Mouse (Mus musculus) midbrain, embryonic 12.5 days (tissue): Measurements from ENCODE around the gene Agfg1. TPM values are rescaled to one million over a fixed set of nuclear protein-coding genes. Genes with fewer than 3 reads are reported as not detected.
"Not testable (repeated sequence)": the region's sequence is repeated elsewhere in the genome, so short reads cannot be mapped to it uniquely, and the experiment has no call there.

Source experiments
- ATAC-seq: fragments of 200-750 bp; cut with Nextera tagmentation; 2 replicates; pipeline ENCODE4 v1.8.0; 2017; ENCODE audit warnings: low read depth, moderate TSS enrichment, moderate library complexity; ENCODE audit not compliant: low FRiP score
- H3K27ac ChIP-seq: fragments of 300-500 bp; sonication (generic); replicated peaks from 2 replicates; pipeline ENCODE4 v1.5.1; 2016; ENCODE audit warnings: mild to moderate bottlenecking
- H3K27me3 ChIP-seq: fragments of 300-500 bp; sonication (generic); 2 replicates; pipeline ENCODE4 v1.6.1; 2016; ENCODE audit warnings: mild to moderate bottlenecking
- H3K36me3 ChIP-seq: fragments of 300-500 bp; sonication (generic); 2 replicates; pipeline ENCODE4 v1.6.1; 2016
- H3K4me1 ChIP-seq: fragments of 300-500 bp; sonication (generic); 2 replicates; pipeline ENCODE4 v1.6.1; 2016
- H3K4me2 ChIP-seq: fragments of 300-500 bp; sonication (generic); replicated peaks from 2 replicates; pipeline ENCODE4 v1.6.1; 2016; ENCODE audit warnings: mild to moderate bottlenecking, moderate library complexity
- H3K4me3 ChIP-seq: fragments of 300-500 bp; sonication (generic); 2 replicates; pipeline ENCODE4 v1.5.1; 2016; ENCODE audit warnings: mild to moderate bottlenecking
- H3K9ac ChIP-seq: fragments of 300-500 bp; sonication (generic); replicated peaks from 2 replicates; pipeline ENCODE4 v1.6.1; 2016; ENCODE audit warnings: mild to moderate bottlenecking, moderate library complexity
- H3K9me3 ChIP-seq: fragments of 300-500 bp; sonication (generic); 2 replicates; pipeline ENCODE4 v1.6.1; 2016; ENCODE audit warnings: mild to moderate bottlenecking
- WGBS: fragments of 180-500 bp; shearing (Covaris S2); methylation state at CpG from one replicate; pipeline ENCODE4 v1.1.7; 2016; 5-methylcytosine and 5-hydroxymethylcytosine counted together
- polyA plus RNA-seq: library from polyadenylated mRNA; unstranded; fragments of >200 nt; fragmentation: Nextera tagmentation; extraction: Ambion mirVana; gene quantifications from 2 replicates; pipeline ENCODE4 v1.2.1, GENCODE M21; 2016

Gene Agfg1
- polyA plus RNA-seq, 1 experiment from 2014 or later, result 40.7 TPM

DNA sequence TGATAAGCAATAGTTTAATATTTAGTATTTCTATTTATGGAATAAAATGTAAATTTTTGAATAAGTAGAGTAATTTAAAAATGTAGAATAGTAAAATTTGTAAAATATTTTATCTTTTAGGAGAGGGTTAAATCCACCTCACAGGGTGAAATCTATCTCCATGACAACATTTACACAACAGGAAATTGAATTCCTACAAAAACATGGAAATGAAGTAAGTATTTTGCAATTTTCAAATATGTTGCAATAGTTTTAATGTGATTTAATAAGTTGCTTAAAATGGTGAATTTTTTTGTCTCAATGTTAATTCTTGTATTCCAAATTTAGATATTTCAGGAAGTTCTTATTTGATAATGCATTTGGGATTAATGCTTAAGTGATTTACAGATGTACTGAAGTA is 19.0 kb downstream of the Agfg1 start:
- no peak for ATAC-seq
- H3K9ac ChIP-seq, result no peak overlapping the region

DNA sequence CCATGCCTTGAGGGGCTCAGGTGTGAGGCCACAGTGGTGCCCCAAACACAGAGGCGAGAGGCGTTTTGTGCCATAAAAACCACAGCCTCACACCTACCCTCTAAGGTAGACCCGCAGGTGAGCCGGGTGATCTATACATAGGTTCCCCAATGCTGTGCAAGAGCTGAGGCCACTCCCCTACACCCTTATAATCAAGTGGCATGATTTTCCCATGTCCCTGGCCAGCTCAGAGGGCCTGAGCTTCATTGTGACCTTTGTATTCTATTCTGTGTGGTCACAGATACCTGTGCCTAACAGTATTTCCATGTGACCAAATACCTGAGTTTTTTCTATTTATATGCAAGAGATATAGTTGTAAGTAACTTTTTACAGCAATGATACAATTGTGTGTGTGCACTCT is 21.1 kb downstream of the Agfg1 start:
- H3K4me3 ChIP-seq, result no peak overlapping the region
- H3K36me3 ChIP-seq, result peaks cover 4% of the 10 kb centered on the region; the same call in 1 of the 2 replicates
- no peaks in the 10 kb centered on the region for H3K27me3 ChIP-seq
- no peak overlapping the region for H3K27ac ChIP-seq
- H3K4me2 ChIP-seq, result no peak overlapping the region
- H3K9ac ChIP-seq, result no peak overlapping the region
- H3K9me3 ChIP-seq, result no peaks in the 10 kb centered on the region
- ATAC-seq, result no peak
- 95% methylated on average over 4 of the region's 4 CpGs for WGBS
- no peaks in the 10 kb centered on the region for H3K4me1 ChIP-seq

More for the DNA sequence above, 19.0 kb downstream of the Agfg1 start:
- Histone ChIP-seq H3K27ac (no peak overlapping the region), H3K4me1 (no peaks in the 10 kb centered on the region), H3K27me3 (no peaks in the 10 kb centered on the region), H3K9me3 (no peaks in the 10 kb centered on the region), H3K4me2 (no peak overlapping the region), H3K4me3 (no peak overlapping the region), H3K36me3 (peaks cover 4% of the 10 kb centered on the region; the same call in 1 of the 2 replicates)

DNA sequence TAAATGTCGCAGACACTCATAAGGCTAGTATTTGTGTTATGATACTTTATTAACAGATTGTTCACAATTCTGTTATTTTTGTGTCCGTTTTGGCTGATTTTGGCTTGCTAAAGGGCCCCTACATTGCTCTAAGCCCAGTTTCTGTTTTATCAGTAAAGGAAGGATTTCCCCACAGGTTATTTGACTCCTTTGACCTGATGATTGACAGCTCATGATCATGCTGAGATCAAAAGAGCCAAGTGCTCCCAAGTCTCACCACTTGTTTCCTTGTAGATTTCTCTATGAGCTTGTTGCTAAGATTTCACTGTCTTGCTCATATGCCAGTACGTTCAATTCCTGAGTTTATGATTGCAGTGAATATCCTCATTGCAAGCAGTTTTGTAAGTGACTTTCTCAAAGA is 30.9 kb downstream of the Agfg1 start:
- Histone ChIP-seq H3K4me1 (peaks cover 2% of the 10 kb centered on the region; the same call in 1 of the 2 replicates), H3K9me3 (no peaks in the 10 kb centered on the region), H3K27ac (no peak overlapping the region), H3K4me3 (no peak overlapping the region), H3K9ac (no peak overlapping the region), H3K27me3 (no peaks in the 10 kb centered on the region), H3K36me3 (peaks cover 27% of the 10 kb centered on the region), H3K4me2 (no peak overlapping the region)
- no peak for ATAC-seq
- WGBS, result 84% methylated on average over 3 of the region's 3 CpGs

DNA sequence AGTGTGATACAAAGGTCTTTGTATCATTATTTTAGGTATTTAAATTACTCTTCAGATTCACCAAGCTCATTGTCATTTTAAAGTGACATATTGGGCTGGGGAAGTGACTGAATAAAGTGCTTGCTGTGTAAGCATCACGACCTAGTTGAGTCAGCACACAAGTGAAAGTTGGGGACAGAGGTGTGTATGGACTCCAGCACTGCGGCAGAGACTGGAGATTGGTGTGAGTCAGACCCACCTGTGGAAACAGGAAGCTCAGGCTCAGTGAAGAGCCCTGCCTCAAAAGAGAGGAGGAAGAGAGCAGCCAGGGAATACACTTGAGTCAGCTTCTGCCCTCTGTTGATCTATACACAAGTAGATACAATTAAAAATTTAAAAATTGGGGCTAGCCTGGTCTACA is 39.9 kb downstream of the Agfg1 start:
- H3K27me3 ChIP-seq, result no peaks in the 10 kb centered on the region
- no peaks in the 10 kb centered on the region for H3K9me3 ChIP-seq
- ATAC-seq, result no peak
- no peak overlapping the region for H3K4me2 ChIP-seq
- H3K9ac ChIP-seq, result no peak overlapping the region
- no peak overlapping the region for H3K27ac ChIP-seq
- peaks cover 39% of the 10 kb centered on the region for H3K36me3 ChIP-seq
- H3K4me3 ChIP-seq, result no peak overlapping the region
- WGBS, result 80% methylated on average over 2 of the region's 2 CpGs
- no peaks in the 10 kb centered on the region for H3K4me1 ChIP-seq

DNA sequence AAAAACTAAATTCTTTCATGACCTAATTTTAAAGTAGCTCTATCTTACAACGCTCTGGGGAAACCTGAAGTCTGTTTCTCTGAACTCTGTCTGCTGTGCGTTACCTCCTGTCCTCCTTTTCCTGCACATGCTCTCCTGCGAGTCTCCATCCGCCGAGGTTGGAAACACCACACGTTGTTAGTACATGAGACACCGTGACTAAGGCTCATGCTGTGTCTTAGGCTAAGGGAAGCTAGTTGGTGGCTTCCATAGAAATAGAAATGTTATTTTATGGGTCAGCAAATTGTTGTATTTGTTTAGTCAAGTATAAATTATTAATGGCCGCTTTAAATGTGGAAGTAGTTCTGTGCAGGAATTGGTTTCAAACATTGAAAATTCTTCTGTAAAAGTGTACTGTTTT is 40.9 kb downstream of the Agfg1 start:
- no peaks in the 10 kb centered on the region for H3K4me1 ChIP-seq
- 65% methylated on average over 8 of the region's 8 CpGs for WGBS
- no peaks in the 10 kb centered on the region for H3K27me3 ChIP-seq
- no peaks in the 10 kb centered on the region for H3K9me3 ChIP-seq
- no peak overlapping the region for H3K4me3 ChIP-seq
- no peak overlapping the region for H3K27ac ChIP-seq
- H3K9ac ChIP-seq, result no peak overlapping the region
- ATAC-seq, result no peak
- peaks cover 36% of the 10 kb centered on the region for H3K36me3 ChIP-seq
- no peak overlapping the region for H3K4me2 ChIP-seq

DNA sequence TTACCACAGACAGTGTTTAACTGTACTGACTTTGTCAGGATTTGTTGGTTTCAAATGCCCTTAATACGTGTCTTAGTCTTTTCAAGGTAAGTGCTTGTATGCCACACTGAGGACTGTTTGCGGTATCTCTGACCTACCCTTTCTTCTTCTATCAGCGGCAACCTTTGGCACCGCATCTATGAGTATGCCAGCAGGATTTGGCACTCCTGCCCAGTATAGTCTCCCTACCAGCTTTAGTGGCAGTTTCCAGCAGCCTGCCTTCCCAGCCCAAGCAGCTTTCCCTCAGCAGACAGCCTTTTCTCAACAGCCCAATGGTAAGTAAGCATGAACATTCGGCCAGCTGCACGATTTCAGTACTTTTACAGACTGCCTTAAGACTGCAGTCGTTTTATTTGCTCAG is 54.0 kb downstream of the Agfg1 start:
- ATAC-seq, result no peak
- Histone ChIP-seq H3K4me1 (no peaks in the 10 kb centered on the region), H3K4me3 (no peak overlapping the region), H3K27me3 (no peaks in the 10 kb centered on the region), H3K9me3 (no peaks in the 10 kb centered on the region), H3K36me3 (peaks cover 27% of the 10 kb centered on the region), H3K9ac (no peak overlapping the region), H3K4me2 (no peak overlapping the region), H3K27ac (no peak overlapping the region)
- WGBS, result 96% methylated on average over 7 of the region's 7 CpGs

DNA sequence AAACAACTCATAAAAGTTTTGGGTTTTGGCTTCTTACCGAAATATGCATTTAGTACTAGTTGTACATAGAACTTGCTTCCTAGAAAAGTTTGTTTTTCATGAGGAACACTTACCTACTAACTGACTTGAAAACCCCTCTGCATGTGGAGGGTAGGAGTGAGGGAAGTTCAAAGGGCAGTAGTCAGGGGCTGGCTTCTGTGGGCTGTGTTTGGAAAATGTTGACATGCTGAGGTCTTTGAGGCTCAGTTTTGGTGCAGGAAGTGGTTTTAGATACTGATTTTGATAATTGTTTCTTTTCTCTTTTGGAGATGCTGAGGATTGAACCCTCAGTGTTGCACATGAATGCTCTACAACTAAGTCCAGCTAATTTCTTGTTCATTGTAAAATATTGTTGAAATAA is 61.3 kb downstream of the Agfg1 start:
- Histone ChIP-seq H3K4me1 (peaks cover 6% of the 10 kb centered on the region; the same call in 1 of the 2 replicates), H3K27ac (no peak overlapping the region), H3K4me2 (no peak overlapping the region), H3K36me3 (peaks cover 33% of the 10 kb centered on the region), H3K9ac (no peak overlapping the region), H3K27me3 (no peaks in the 10 kb centered on the region), H3K4me3 (no peak overlapping the region), H3K9me3 (no peaks in the 10 kb centered on the region)
- no peak for ATAC-seq
- WGBS, result 96% methylated on average over 1 of the region's 1 CpGs

DNA sequence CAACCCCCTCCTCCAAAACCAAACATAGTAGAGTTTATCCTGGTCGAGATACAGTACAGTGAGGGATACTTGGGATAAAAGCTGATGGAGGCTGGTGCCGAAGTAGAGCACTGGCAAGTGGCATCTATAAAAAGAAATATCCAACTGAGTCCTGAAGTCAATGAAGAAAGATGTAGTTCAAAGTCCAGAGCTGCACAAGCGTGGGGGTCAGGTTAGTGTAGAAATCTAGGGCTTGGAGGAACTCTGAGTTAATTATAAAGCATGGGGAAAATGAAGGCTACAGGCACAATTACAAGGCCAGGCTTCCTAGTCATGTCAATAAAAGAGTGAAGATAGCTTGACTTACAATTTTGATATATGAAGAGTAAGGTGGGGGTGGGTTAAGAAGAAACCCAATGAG is 61.9 kb downstream of the Agfg1 start:
- peaks cover 33% of the 10 kb centered on the region for H3K36me3 ChIP-seq
- no peak overlapping the region for H3K4me3 ChIP-seq
- no peaks in the 10 kb centered on the region for H3K9me3 ChIP-seq
- H3K9ac ChIP-seq, result no peak overlapping the region
- ATAC-seq, result no peak
- peaks cover 7% of the 10 kb centered on the region; the same call in 1 of the 2 replicates for H3K4me1 ChIP-seq
- H3K27me3 ChIP-seq, result no peaks in the 10 kb centered on the region
- 90% methylated on average over 3 of the region's 3 CpGs for WGBS
- H3K4me2 ChIP-seq, result no peak overlapping the region
- H3K27ac ChIP-seq, result no peak overlapping the region

DNA sequence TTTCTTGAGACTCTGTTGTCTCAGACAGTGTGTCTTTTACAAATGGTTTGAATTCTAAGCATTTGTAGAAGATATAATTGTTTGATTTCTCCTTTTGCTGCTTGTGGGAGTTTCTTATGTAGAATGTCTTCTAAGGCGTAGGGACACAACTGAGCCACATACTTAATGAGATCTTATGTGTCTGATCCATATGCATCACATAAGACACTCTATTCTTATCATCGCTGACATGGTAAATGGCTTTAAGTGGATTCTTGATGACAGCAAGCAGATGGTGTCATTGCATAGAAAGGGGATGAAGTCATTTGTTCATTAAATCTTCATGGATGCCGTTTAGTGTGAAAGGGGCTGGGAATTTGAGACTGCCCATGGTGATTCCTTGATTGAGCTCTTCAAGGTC is 66.6 kb downstream of the Agfg1 start:
- Histone ChIP-seq H3K27me3 (no peaks in the 10 kb centered on the region), H3K9me3 (no peaks in the 10 kb centered on the region), H3K4me2 (no peak overlapping the region), H3K9ac (no peak overlapping the region), H3K4me1 (peaks cover 7% of the 10 kb centered on the region; the same call in 1 of the 2 replicates), H3K4me3 (no peak overlapping the region), H3K27ac (no peak overlapping the region), H3K36me3 (peaks cover 26% of the 10 kb centered on the region)
- WGBS, result 56% methylated on average over 3 of the region's 3 CpGs
- 0 out of 2 replicates have a peak, but pooled peaks have one; percentile 14 for ATAC-seq

DNA sequence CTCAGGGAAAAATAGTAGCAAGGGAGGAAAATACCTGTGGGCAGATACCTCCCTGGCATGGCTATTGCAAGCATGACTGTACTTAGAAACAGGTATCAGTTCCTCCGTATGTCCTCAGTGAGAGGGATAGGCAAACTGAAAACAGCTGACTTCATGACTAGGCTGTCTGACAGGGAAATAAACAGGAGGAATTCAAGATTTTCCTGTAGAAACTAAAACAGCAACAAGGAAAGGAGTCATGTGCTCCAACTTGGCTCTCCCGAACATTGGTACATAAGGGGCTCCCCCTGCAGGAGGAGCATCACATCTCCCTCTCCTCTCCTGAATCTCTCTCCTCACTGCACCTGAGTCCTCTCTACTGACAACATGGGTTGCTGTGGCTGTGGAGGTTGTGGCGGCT is 73.7 kb downstream of the Agfg1 start, which contains the start of gene A030005L19Rik:
Gene A030005L19Rik (plus strand): TSS at position 301 of the 400 bp plus-strand sequence.
- H3K4me2 ChIP-seq, result no peak within 1 kb of the TSS
- no peaks in the 10 kb centered on the region for H3K4me1 ChIP-seq
- H3K9ac ChIP-seq, result no peak within 1 kb of the TSS
- H3K27ac ChIP-seq, result no peak within 1 kb of the TSS
- H3K27me3 ChIP-seq, result no peaks in the 10 kb centered on the region
- no peaks in the 10 kb centered on the region for H3K9me3 ChIP-seq
- no peaks in the 10 kb centered on the region for H3K36me3 ChIP-seq
- no peak for ATAC-seq
- H3K4me3 ChIP-seq, result no peak within 1 kb of the TSS
- WGBS, result 93% methylated on average over 3 of the region's 3 CpGs

DNA sequence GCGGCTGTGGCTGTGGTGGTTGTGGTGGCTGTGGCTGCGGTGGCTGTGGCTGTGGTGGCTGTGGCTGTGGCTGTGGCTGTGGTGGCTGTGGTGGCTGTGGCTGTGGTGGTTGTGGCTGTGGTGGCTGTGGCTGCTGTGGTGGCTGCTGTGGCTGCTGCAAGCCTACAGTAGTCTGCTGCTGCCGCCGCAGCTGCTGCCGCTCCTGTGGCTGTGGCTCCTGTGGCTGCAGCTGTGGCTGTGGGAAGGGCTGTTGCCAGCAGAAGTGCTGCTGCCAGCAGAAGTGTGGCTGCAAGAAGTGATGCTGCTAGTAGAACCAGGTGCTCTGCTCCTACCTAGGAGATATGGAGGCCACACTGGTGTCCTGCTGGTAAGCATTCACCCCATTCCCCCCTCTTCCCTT is 74.2 kb downstream of the Agfg1 start:
- H3K4me2 ChIP-seq, H3K4me1 ChIP-seq, H3K36me3 ChIP-seq, H3K27ac ChIP-seq, H3K9me3 ChIP-seq, H3K9ac ChIP-seq, ATAC-seq, H3K4me3 ChIP-seq, H3K27me3 ChIP-seq: not testable (repeated sequence)
- WGBS, result 95% methylated on average over 4 of the region's 5 CpGs

DNA sequence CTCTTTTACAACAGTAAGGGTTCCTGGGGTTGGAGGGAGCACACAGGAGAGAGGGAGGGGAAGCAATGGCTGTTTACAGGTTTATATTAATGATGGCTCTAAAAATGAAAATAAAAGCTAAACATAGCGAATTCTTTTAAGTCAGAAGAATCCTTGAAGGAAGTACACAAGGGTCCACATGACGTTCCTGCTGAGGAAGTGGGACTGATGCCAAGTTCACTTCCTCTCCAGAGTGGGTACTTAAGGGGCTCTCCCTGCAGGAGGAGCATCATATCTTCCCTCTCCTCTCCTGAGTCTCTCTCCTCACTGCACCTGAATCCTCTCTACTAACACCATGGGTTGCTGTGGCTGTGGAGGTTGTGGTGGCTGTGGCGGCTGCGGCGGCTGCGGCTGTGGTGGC is 85.4 kb downstream of the Agfg1 start, which contains the start of gene A030014E15Rik:
Gene A030014E15Rik (plus strand): TSS at position 268 of the 400 bp plus-strand sequence.
- WGBS, result 95% methylated on average over 6 of the region's 6 CpGs

DNA sequence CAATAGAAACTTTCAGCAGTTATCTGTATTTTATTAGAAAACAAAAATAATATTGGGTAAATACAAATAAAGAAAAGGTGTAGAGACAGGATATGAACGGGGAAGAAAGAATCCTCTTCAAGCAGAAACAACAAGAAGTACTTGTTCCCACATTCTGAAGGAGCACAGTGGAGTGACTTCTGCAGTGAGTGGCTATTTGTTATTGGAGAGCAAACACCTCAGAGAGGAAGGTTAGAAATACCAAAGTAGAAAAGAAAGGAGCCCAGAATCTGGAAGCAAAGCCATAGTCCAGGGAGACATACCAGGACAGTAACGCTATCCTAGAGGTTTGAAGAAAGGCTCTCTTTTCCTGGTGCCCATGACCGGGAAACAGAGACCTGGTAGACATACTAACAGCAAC is 91.3 kb downstream of the Agfg1 start:
- WGBS, result 97% methylated on average over 2 of the region's 3 CpGs
- H3K4me1 ChIP-seq, ATAC-seq: not testable (repeated sequence)

More for the DNA sequence above, 85.4 kb downstream of the Agfg1 start, which contains the start of gene A030014E15Rik:
- Histone ChIP-seq H3K27me3 (no peaks in the 10 kb centered on the region), H3K4me2 (no peak within 1 kb of the TSS), H3K9ac (no peak within 1 kb of the TSS), H3K9me3 (no peaks in the 10 kb centered on the region), H3K4me3 (no peak within 1 kb of the TSS), H3K27ac (no peak within 1 kb of the TSS), H3K36me3 (no peaks in the 10 kb centered on the region), H3K4me1 (no peaks in the 10 kb centered on the region)
- ATAC-seq, result no peak

More for the DNA sequence above, 91.3 kb downstream of the Agfg1 start:
- H3K9me3 ChIP-seq, H3K9ac ChIP-seq, H3K27me3 ChIP-seq, H3K4me2 ChIP-seq, H3K36me3 ChIP-seq, H3K27ac ChIP-seq, H3K4me3 ChIP-seq: not testable (repeated sequence)
